Comparison of ENCODE assay signal across 9 mouse cellular contexts in genomic region chr13:88822976-88823521, GRCm38 (mm10). TPM values are rescaled to one million over a fixed set of nuclear protein-coding genes. Genes with fewer than 3 reads are reported as not detected.
DNase-seq lines count a peak whose midpoint lies in the region; ATAC-seq and TF ChIP-seq lines count a peak whose summit lies in the region.
"Had no signal": no experiment of that assay in that cellular context is flagged by ENCODE, and none has a peak within 500 bp of the region (broad histone marks: within the 10 kb centered on the region; RNA-seq: fewer than 3 reads in every experiment).

No protein-coding gene starts in this region.

- H3K9ac ChIP-seq in limb, embryonic 14.5 days (ENCODE audit: low read depth, low read length, severe bottlenecking) = peak overlapping the region; percentile 81; the same call in 1 of the 2 replicates
- H3K9ac ChIP-seq in stomach, embryonic 15.5 days = no peak overlapping the region
- H3K9ac ChIP-seq: liver, embryonic 15.5 days had no signal

- H3K4me1 ChIP-seq in limb, embryonic 14.5 days (ENCODE audit: control insufficient read depth, insufficient read depth, low read length) = 0 out of 2 replicates have a peak, but pooled peaks cover 2% of the 10 kb centered on the region
- no peaks in the 10 kb centered on the region for H3K4me1 ChIP-seq in stomach, embryonic 15.5 days
- H3K4me1 ChIP-seq: liver, embryonic 15.5 days had no signal

- H3K27me3 ChIP-seq in limb, embryonic 14.5 days (ENCODE audit: control insufficient read depth, insufficient read depth, low read length) = peaks cover 4% of the 10 kb centered on the region; the same call in 1 of the 2 replicates
- H3K27me3 ChIP-seq in stomach, embryonic 15.5 days (replicated peaks) = peaks cover 6% of the 10 kb centered on the region; the same call in 1 of the 2 replicates

- no peak overlapping the region for H3K27ac ChIP-seq in limb, embryonic 14.5 days (replicated peaks; ENCODE audit: low read depth, low read length)
- H3K27ac ChIP-seq in stomach, embryonic 15.5 days = no peak overlapping the region
- H3K27ac ChIP-seq: liver, embryonic 15.5 days had no signal

- 0 out of 2 replicates have a peak, but pooled peaks have one; percentile 7 for ATAC-seq in limb, embryonic 14.5 days (ENCODE audit: low FRiP score, low read depth)
- no peak for ATAC-seq in stomach, embryonic 15.5 days (ENCODE audit: insufficient read depth, low FRiP score, low read depth)

- H3K4me2 ChIP-seq in limb, embryonic 14.5 days (replicated peaks; ENCODE audit: low read depth, low read length, severe bottlenecking) = peak overlapping the region; percentile 98
- peak overlapping the region; percentile 95 for H3K4me2 ChIP-seq in stomach, embryonic 15.5 days

- H3K4me3 ChIP-seq in limb, embryonic 14.5 days (replicated peaks; ENCODE audit: low read length) = peak overlapping the region; percentile 68
- H3K4me3 ChIP-seq in stomach, embryonic 15.5 days (replicated peaks) = peak overlapping the region; percentile 54

- 15% methylated on average over 10 of the region's 10 CpGs for WGBS in limb, embryonic 14.5 days
- 17% methylated on average over 10 of the region's 10 CpGs for WGBS in stomach, embryonic 15.5 days

- no peaks in the 10 kb centered on the region for H3K9me3 ChIP-seq in limb, embryonic 14.5 days (ENCODE audit: control insufficient read depth, low read length)
- H3K9me3 ChIP-seq in stomach, embryonic 15.5 days = no peaks in the 10 kb centered on the region
- H3K9me3 ChIP-seq: liver, embryonic 15.5 days had no signal

- no peaks in the 10 kb centered on the region for H3K36me3 ChIP-seq in limb, embryonic 14.5 days (ENCODE audit: control insufficient read depth, insufficient read depth, low read length)
- no peaks in the 10 kb centered on the region for H3K36me3 ChIP-seq in stomach, embryonic 15.5 days
- H3K36me3 ChIP-seq: liver, embryonic 15.5 days had no signal

- DNase-seq in cerebellum, postnatal 10 days = peak; percentile 22 to 26
- DNase-seq in cerebellum, adult 8-10 months = no peak
- peak; percentile 59 for DNase-seq in right cerebral cortex, adult 18-20 months
- DNase-seq in right cerebral cortex, postnatal 14 days = no peak
- no peak for DNase-seq in limb, embryonic 14.5 days (ENCODE audit: low spot score)
- no peak for DNase-seq in urinary bladder, postnatal 25 days (ENCODE audit: low spot score)
- no peak for DNase-seq in adrenal gland, postnatal 14 days

- no peak for TF ChIP-seq POLR2A in limb, embryonic 14.5 days (IDR thresholded peaks at IDR 0.05; ENCODE audit: borderline replicate concordance, extremely low read depth, insufficient read depth, insufficient read length)

RNA-seq across cellular contexts. Expression of gene Edil3, which starts 1.8 kb away (rescaled TPM):
- polyA plus RNA-seq in limb, embryonic 14.5 days (2012; rRNA removed) = 7.8 and 10.7 TPM in 2 replicates
- 11.2 and 12.5 TPM in 2 replicates for polyA plus RNA-seq in limb, embryonic 14.5 days (2014; fragmentation: Nextera tagmentation; extraction: Ambion mirVana)
- 6.0 and 6.5 TPM in 2 replicates for polyA plus RNA-seq in stomach, embryonic 15.5 days (2015; fragmentation: Nextera tagmentation; extraction: Ambion mirVana)
- 2.6 and 3.0 TPM in 2 replicates for total RNA-seq in adrenal gland, postnatal 14 days (2021)

Comparison
In these comparisons a context has a peak if more than half of its experiments do, and no peak if none do; other contexts are left out.
1. DNase-seq: peak in cerebellum, postnatal 10 days (2 of 2) and right cerebral cortex, adult 18-20 months (single experiment); none in cerebellum, adult 8-10 months (single experiment), right cerebral cortex, postnatal 14 days (single experiment), limb, embryonic 14.5 days (single experiment), urinary bladder, postnatal 25 days (single experiment) and adrenal gland, postnatal 14 days (single experiment).